Mouse (Mus musculus) cerebellum, adult 9-10 months (tissue): ENCODE measurements at regions not wholly inside any gene's neighbourhood (a gene's known extent, or its start where the extent isn't known, plus 50 kb on each side); places are given as distances from the start of the nearest gene placed in this dataset.

Experiments used
- DNase-seq: peaks from one replicate; pipeline ENCODE4 v3.0.0; 2022

GRCm38 (mm10) chr9:26383996-26384395 is 349.5 kb upstream of the B3gat1 start:
- DNase-seq: no peak

- no peak for DNase-seq
Measured at GRCm38 (mm10) chr9:26398635-26399034, 334.9 kb upstream of the B3gat1 start.

GRCm38 (mm10) chr9:26422897-26423823 is 310.4 kb upstream of the B3gat1 start:
- no peak for DNase-seq

- DNase-seq: peak; percentile 3
Measured at GRCm38 (mm10) chr9:26435507-26435906, 298.0 kb upstream of the B3gat1 start.

- DNase-seq: no peak
Measured at GRCm38 (mm10) chr9:26437244-26437643, 296.3 kb upstream of the B3gat1 start.

- no peak for DNase-seq
Measured at GRCm38 (mm10) chr9:26453924-26454323, 279.6 kb upstream of the B3gat1 start.

- no peak for DNase-seq
Measured at GRCm38 (mm10) chr9:26461081-26461480, 272.4 kb upstream of the B3gat1 start.

- DNase-seq: no peak
Measured at GRCm38 (mm10) chr9:26470694-26471392, 262.7 kb upstream of the B3gat1 start.

- no peak for DNase-seq
Measured at GRCm38 (mm10) chr9:26476341-26476740, 257.2 kb upstream of the B3gat1 start.

- no peak for DNase-seq
Measured at GRCm38 (mm10) chr9:26480881-26481280, 252.6 kb upstream of the B3gat1 start.

GRCm38 (mm10) chr9:26481890-26482289 is 251.6 kb upstream of the B3gat1 start:
- no peak for DNase-seq

- no peak for DNase-seq
Measured at GRCm38 (mm10) chr9:26493740-26494139, 239.8 kb upstream of the B3gat1 start.

GRCm38 (mm10) chr9:26502027-26502426 is 231.5 kb upstream of the B3gat1 start:
- no peak for DNase-seq

GRCm38 (mm10) chr9:26505941-26506340 is 227.6 kb upstream of the B3gat1 start:
- DNase-seq: no peak

GRCm38 (mm10) chr9:26518651-26519050 is 214.9 kb upstream of the B3gat1 start:
- DNase-seq: no peak

- peak; percentile 11 for DNase-seq
Measured at GRCm38 (mm10) chr9:26519581-26520501, 213.7 kb upstream of the B3gat1 start.

GRCm38 (mm10) chr9:26524089-26524488 is 209.4 kb upstream of the B3gat1 start:
- DNase-seq: no peak

- DNase-seq: no peak
Measured at GRCm38 (mm10) chr9:26528761-26529160, 204.8 kb upstream of the B3gat1 start.

GRCm38 (mm10) chr9:26539042-26539441 is 194.5 kb upstream of the B3gat1 start:
- DNase-seq: no peak

- peak; percentile 85 for DNase-seq
Measured at GRCm38 (mm10) chr9:26548328-26548922, 185.1 kb upstream of the B3gat1 start.

- peak; percentile 83 for DNase-seq
Measured at GRCm38 (mm10) chr9:26549118-26549517, 184.4 kb upstream of the B3gat1 start.

GRCm38 (mm10) chr9:26549551-26549950 is 184.0 kb upstream of the B3gat1 start:
- DNase-seq: peak; percentile 27
